Mouse (Mus musculus) right cerebral cortex, postnatal 36 days (tissue): Measurements from ENCODE around the gene Cav3.

Experiments used
- DNase-seq, 2 experiments: peaks; one replicate each; pipeline ENCODE4 v3.0.0; 2022; ENCODE audit warnings: low spot score in 2 of 2, mixed read lengths in 1 of 2

Cav3 gene

DNA sequence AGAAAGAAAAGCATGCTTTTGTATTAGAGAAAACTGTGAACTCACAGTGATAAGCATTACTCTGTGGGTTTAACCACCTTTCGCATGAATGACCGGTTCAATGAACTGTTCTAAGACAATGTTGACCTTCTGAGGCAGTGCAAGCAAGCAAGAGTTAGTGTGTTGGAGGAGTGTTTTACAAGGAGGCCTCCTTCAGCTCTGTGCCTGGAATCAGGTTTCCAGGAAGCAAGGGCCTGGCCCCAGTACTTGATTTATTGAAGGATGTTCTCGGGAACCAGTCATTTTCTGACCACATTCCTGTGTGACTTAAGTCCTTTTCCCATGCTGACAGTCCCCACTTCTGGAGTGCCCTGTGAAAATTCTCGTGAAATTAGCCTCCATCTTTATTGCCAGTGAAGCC lies 35.9 kb downstream of the Cav3 start:
- DNase-seq, result no peak

GRCm38 (mm10) chr6:112496291-112497060 lies 37.2 kb downstream of the Cav3 start:
- DNase-seq, result no peak

DNA sequence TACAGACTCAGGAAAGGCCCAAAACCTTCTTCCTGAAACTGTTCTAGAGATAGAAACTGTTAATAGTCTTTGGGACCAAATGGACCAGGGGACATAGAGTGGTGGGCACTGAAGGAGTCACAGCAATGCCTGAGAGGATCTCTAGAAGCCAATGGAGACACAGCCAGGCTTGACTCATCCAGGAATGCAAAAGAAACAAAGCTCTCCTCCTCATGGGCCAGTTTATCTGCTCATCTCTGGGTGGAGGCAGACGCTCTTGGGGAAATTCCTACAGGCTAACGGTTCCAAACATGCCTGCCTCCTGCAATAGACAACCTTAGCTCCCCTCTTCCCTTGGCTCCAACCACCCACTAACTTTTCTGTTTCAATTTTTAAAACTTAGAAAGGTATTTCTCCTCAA lies 38.2 kb downstream of the Cav3 start:
- no peak for DNase-seq

DNA sequence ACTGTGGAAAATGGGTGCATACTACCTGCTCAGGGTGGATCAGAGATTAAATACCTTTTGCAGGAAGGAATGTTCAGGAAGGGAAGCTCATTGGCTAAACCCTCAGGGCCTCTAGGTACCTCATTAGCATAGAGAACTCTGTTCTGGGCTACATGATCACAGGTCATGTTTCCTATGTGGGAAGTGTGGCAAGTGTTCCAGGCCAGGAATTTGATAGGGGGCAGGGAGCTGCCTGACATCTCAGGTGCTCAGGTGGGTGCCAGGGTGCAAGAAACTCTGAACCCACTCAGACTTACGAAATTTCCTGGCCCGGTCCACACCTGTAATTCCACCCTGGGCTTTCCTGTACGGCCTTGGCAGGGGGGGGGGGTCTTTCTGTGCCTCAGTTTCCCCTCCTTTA lies 39.4 kb downstream of the Cav3 start:
- DNase-seq, result no peak

DNA sequence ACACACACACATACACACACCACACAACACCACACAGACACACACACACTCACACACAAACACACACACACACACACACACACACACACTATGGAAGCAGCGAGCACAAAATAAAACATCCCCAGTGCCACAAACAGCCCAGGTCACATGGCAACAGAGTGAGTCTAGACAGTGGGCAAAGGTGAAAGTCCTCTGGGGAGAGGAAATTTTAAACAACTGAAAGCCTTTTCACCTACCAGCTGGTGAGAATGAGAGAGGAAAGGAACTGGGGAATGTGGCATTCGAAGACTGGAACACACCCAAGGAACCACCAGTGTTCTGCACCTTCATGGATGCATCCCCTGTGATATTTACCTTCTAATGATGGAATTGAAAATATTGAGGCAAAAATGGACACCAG lies 40.2 kb downstream of the Cav3 start:
- DNase-seq, result no peak

DNA sequence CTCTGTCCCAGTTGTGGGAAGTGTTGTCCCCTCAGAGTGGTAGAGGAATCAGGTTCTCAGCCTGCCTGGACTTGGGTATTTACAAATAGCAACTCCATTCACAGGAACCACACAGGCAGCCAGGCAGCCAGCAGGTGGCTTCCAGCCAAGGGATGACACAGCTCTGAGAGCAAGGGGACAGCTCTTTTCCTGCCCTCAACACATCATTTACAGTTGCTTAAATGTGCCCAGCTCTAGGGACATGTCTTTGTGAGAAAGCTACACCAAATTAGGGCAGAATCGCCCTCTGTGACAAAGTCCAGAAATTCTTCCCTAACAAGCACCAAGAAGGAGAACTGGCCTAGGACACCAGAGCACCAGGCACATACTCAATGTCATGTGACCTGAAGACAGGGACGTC lies 41.9 kb downstream of the Cav3 start:
- no peak for DNase-seq

DNA sequence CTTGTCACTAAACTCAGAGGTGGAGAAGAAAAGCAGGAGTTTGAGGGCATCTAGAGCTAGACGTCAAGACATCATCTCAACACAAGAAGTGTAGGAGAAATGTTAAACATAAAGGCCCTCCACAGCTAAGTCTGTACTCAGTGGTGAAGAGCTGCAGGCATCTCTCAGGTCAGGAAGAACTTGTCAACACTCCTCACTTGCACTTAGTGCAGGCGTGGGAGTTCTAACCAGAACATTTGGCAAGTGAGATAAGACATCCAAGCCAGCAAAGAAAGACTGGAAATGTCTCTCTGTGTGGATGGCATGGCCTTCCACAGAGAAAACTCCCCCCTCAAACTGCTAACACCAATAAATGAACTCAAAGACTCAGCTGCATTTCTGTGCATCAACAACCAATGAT lies 48.3 kb downstream of the Cav3 start:
- DNase-seq, result no peak

DNA sequence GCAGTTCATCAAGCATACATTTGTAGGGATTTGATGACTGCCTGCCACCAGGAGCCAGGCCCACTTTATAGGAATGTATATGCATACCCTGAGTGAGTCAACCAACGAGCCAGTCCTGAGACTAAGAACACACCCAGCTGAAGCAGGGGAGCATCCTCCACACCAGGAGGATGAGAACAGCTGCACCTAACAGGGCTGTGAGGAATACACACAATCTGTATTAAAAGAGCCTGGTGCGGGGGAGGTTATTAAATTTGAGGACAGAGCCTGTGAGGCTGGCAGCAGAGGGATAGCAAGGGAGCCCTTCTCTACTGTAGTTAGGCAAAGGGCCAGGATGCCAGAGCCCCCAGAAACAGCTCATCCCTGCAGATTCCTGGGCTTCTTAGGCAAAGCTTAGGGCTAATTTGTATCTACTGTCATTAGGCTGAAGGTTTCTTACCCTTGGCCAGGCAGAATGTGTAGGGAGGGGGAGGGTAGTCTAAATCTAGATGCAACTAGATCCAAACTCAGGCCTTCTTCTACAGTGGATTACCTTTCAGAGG lies 50.4 kb downstream of the Cav3 start:
- DNase-seq, result no peak

DNA sequence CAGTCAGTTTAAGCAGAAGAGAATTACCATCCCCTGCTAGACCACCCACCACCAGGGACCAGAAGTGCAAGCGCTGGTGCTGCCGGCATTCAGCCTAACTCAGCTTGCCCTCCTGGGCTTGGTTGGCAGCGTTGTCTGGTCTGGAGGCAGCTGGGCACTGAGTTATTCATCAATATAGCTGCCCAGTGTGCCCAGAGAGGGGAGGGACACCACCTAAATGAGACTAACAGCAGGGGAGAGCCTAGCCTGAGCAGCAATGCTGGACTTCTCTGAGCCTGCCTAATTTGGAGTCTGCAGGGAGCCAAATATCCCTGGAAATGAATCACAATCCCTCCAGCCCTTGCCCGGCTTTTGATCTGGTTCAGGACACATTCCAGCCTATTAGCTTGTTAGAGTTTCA lies 51.0 kb downstream of the Cav3 start:
- peak in 1 of 2 experiments; percentile 10 for DNase-seq

- DNase-seq, result no peak
Measured at GRCm38 (mm10) chr6:112514591-112514990, 55.3 kb downstream of the Cav3 start.

- DNase-seq, result no peak
Measured at GRCm38 (mm10) chr6:112516496-112516895, 57.2 kb downstream of the Cav3 start.

GRCm38 (mm10) chr6:112517572-112517971 lies 58.3 kb downstream of the Cav3 start:
- DNase-seq, result no peak

GRCm38 (mm10) chr6:112517991-112518390 lies 58.7 kb downstream of the Cav3 start:
- DNase-seq, result no peak
